In genomic region chr2:29251095-29252058, GRCm38 (mm10) we compare ENCODE assay signal across 7 mouse cellular contexts. TPM values are rescaled to one million over a fixed set of nuclear protein-coding genes. Genes with fewer than 3 reads are reported as not detected.
A peak's percentile ranks its signal among the peaks of the same experiment; 100 is the strongest.
DNase-seq lines count a peak whose midpoint lies in the region; ATAC-seq and TF ChIP-seq lines count a peak whose summit lies in the region.

No protein-coding gene starts in this region.

- no peak for TF ChIP-seq EP300 in liver, embryonic 14.5 days (IDR thresholded peaks at IDR 0.05; ENCODE audit: low read depth)

- no peaks in the 10 kb centered on the region for H3K9me3 ChIP-seq in heart, embryonic 16.5 days (replicated peaks; ENCODE audit: control insufficient read depth, low read length)
- H3K9me3 ChIP-seq in liver, embryonic 14.5 days (ENCODE audit: control insufficient read depth, low read length): no peaks in the 10 kb centered on the region
- no peaks in the 10 kb centered on the region for H3K9me3 ChIP-seq in neural tube, embryonic 13.5 days

- DNase-seq in testis, postnatal 14 days (ENCODE audit: low spot score): no peak
- DNase-seq in brain, embryonic 14.5 days (ENCODE audit: low read depth): peak; percentile 53
- DNase-seq in liver, embryonic 14.5 days (ENCODE audit: low read depth in 3 of 3, low spot score in 3 of 3): no peak
- no peak for DNase-seq in ovary, adult 18-20 months (ENCODE audit: low spot score)

- H3K4me3 ChIP-seq in testis, adult 2 months (ENCODE audit: control insufficient read depth, low read depth, low read length): peak overlapping the region; percentile 13
- H3K4me3 ChIP-seq in heart, embryonic 16.5 days (ENCODE audit: low read length): peak overlapping the region; percentile 68
- peak overlapping the region; percentile 36 to 49; a peak in 3 of 4 replicates for H3K4me3 ChIP-seq in liver, embryonic 14.5 days (ENCODE audit: insufficient read depth in 1 of 2, low read depth in 2 of 2, low read length in 2 of 2)
- H3K4me3 ChIP-seq in neural tube, embryonic 13.5 days: peak overlapping the region; percentile 55

- H3K4me2 ChIP-seq in heart, embryonic 16.5 days (ENCODE audit: low read depth, low read length): peak overlapping the region; percentile 75
- peak overlapping the region; percentile 59 for H3K4me2 ChIP-seq in liver, embryonic 14.5 days (ENCODE audit: low read depth)
- peak overlapping the region; percentile 94 for H3K4me2 ChIP-seq in neural tube, embryonic 13.5 days

- TF ChIP-seq POLR2A in testis, adult 2 months (IDR thresholded peaks at IDR 0.05; ENCODE audit: control insufficient read depth, low read depth, low read length): no peak
- no peak for TF ChIP-seq POLR2A in brain, embryonic 14.5 days (IDR thresholded peaks at IDR 0.05; ENCODE audit: borderline replicate concordance, extremely low read depth, insufficient read depth, insufficient read length, poor library complexity, severe bottlenecking)

- WGBS in heart, embryonic 16.5 days: under 1% methylated on average over 61 of the region's 61 CpGs
- under 1% methylated on average over 61 of the region's 61 CpGs for WGBS in liver, embryonic 14.5 days (ENCODE audit: insufficient replicate concordance)
- under 1% methylated on average over 61 of the region's 61 CpGs for WGBS in neural tube, embryonic 13.5 days

- ATAC-seq in heart, embryonic 16.5 days (replicated peaks; ENCODE audit: extremely low read depth, insufficient read depth, low FRiP score): no peak
- ATAC-seq in liver, embryonic 14.5 days (ENCODE audit: insufficient read depth): no peak
- ATAC-seq in neural tube, embryonic 13.5 days (ENCODE audit: low read depth): 0 out of 2 replicates have a peak, but pooled peaks have one; percentile 2

- H3K36me3 ChIP-seq in testis, adult 2 months (ENCODE audit: control insufficient read depth, insufficient read depth, low read length): no peaks in the 10 kb centered on the region
- H3K36me3 ChIP-seq in heart, embryonic 16.5 days (ENCODE audit: control insufficient read depth, insufficient read depth): no peaks in the 10 kb centered on the region
- no peaks in the 10 kb centered on the region for H3K36me3 ChIP-seq in liver, embryonic 14.5 days (replicated peaks; ENCODE audit: control insufficient read depth, insufficient read depth, low read depth)
- H3K36me3 ChIP-seq in neural tube, embryonic 13.5 days: no peaks in the 10 kb centered on the region

- no peak overlapping the region for H3K27ac ChIP-seq in testis, adult 2 months (ENCODE audit: control insufficient read depth, insufficient read depth, low read depth, low read length)
- no peak overlapping the region for H3K27ac ChIP-seq in heart, embryonic 16.5 days (ENCODE audit: low read length)
- no peak overlapping the region for H3K27ac ChIP-seq in liver, embryonic 14.5 days
- H3K27ac ChIP-seq in neural tube, embryonic 13.5 days (replicated peaks): no peak overlapping the region

- no peak overlapping the region; the same call in 1 of the 2 replicates for H3K9ac ChIP-seq in heart, embryonic 16.5 days (ENCODE audit: low read length)
- no peak overlapping the region for H3K9ac ChIP-seq in liver, embryonic 14.5 days (replicated peaks)
- peak overlapping the region; percentile 73 for H3K9ac ChIP-seq in neural tube, embryonic 13.5 days

- no peak for TF ChIP-seq CTCF in testis, adult 2 months (IDR thresholded peaks at IDR 0.05; ENCODE audit: control insufficient read depth, insufficient read depth, insufficient replicate concordance, low read depth, low read length)
- TF ChIP-seq CTCF in brain, embryonic 14.5 days (IDR thresholded peaks at IDR 0.05; ENCODE audit: borderline replicate concordance, extremely low read depth, insufficient read depth, insufficient read length): no peak
- TF ChIP-seq CTCF in liver, embryonic 14.5 days (IDR thresholded peaks at IDR 0.05; ENCODE audit: low read depth): no peak

- H3K4me1 ChIP-seq in testis, adult 2 months (ENCODE audit: control insufficient read depth, insufficient read depth, low read length): peaks cover 5% of the 10 kb centered on the region
- peaks cover 16% of the 10 kb centered on the region; the same call in 1 of the 2 replicates for H3K4me1 ChIP-seq in heart, embryonic 16.5 days (ENCODE audit: control insufficient read depth, insufficient read depth, low read length)
- H3K4me1 ChIP-seq in liver, embryonic 14.5 days (replicated peaks; ENCODE audit: control insufficient read depth in 2 of 2, insufficient read depth in 2 of 2, low read length in 1 of 2): no peaks in the 10 kb centered on the region
- peaks cover 70% of the 10 kb centered on the region for H3K4me1 ChIP-seq in neural tube, embryonic 13.5 days (replicated peaks)

- no peaks in the 10 kb centered on the region; the same call in 1 of the 2 replicates for H3K27me3 ChIP-seq in testis, adult 2 months (ENCODE audit: control insufficient read depth, insufficient read depth, low read length)
- H3K27me3 ChIP-seq in heart, embryonic 16.5 days (ENCODE audit: control insufficient read depth, insufficient read depth, low read length): peaks cover 79% of the 10 kb centered on the region
- peaks cover 71% of the 10 kb centered on the region for H3K27me3 ChIP-seq in liver, embryonic 14.5 days (ENCODE audit: control insufficient read depth, insufficient read depth, low read length)
- peaks cover 81% of the 10 kb centered on the region for H3K27me3 ChIP-seq in neural tube, embryonic 13.5 days

RNA-seq across cellular contexts. Expression of gene Ntng2, which starts 1.4 kb away (rescaled TPM):
- 1.4 and 2.0 TPM in 2 replicates for polyA plus RNA-seq in testis, adult 2 months (2012; rRNA removed)
- polyA plus RNA-seq in brain, embryonic 14.5 days (2012; rRNA removed): 76.2 and 76.6 TPM in 2 replicates
- polyA plus RNA-seq in heart, embryonic 16.5 days (2015; fragmentation: Nextera tagmentation; extraction: Ambion mirVana): 0.14 and 0.24 TPM in 2 replicates
- polyA plus RNA-seq in liver, embryonic 14.5 days (2012; rRNA removed): 0.22 and 0.35 TPM in 2 replicates
- polyA plus RNA-seq in liver, embryonic 14.5 days (2014; fragmentation: Nextera tagmentation; extraction: Ambion mirVana): 0.34 TPM in 1 of 2 replicates, not detected in the other
- polyA plus RNA-seq in neural tube, embryonic 13.5 days (2015; fragmentation: Nextera tagmentation; extraction: Ambion mirVana): 1.8 and 2.0 TPM in 2 replicates

Comparison
In these comparisons a context has a peak if more than half of its experiments do, and no peak if none do; other contexts are left out.
1. H3K4me3 ChIP-seq: peak in every context shown above with its lines; median percentile 68 in heart, embryonic 16.5 days; 55 in neural tube, embryonic 13.5 days; 42 in liver, embryonic 14.5 days; 13 in testis, adult 2 months.
2. RNA of gene Ntng2, which starts 1.4 kb away (polyA plus RNA-seq): 76.2 to 76.6 TPM in brain, embryonic 14.5 days; 1.8 to 2.0 TPM in neural tube, embryonic 13.5 days, 1.4 to 2.0 TPM in testis, adult 2 months, 0.22 to 0.35 TPM in liver, embryonic 14.5 days and 0.14 to 0.24 TPM in heart, embryonic 16.5 days; every median in the first group is over 10 times any median in the second.
3. Peak in every context shown above with its lines, with median percentiles within 50 percentile points of each other: H3K4me2 ChIP-seq.